Mouse (Mus musculus): ENCODE measurements around the gene Gm13199.

DNA sequence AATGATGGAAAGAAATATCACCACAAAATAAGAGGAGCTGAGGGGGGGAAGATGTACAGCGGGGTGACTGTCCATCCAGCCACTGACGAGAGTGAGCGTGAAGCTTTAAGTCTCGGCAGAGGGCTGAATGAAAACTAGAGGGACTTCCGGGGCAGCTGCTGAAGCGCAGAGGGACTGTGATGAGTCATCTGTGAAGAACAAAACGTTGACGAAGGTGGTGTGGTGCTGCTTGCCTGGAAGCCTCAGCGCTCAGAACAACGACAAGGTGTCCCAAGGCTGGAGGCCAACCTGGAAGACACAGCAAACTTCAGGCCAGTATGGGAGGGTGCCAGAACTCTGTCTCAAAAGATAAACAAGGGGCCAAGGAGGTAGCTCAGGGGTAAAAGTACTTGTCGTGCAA, 21.9 kb downstream of the Gm13199 start:
- no peak for TF ChIP-seq CTCF (IDR thresholded peaks at IDR 0.05)
- no peak for TF ChIP-seq POLR2A (IDR thresholded peaks at IDR 0.05; ENCODE audit: insufficient read depth, low read depth, low read length)
